Mouse (Mus musculus) brain, adult 2 months (tissue): ENCODE results near the gene Cfap65.

Source experiments
- DNase-seq: peaks from one replicate; pipeline ENCODE4 v3.0.0; 2011; ENCODE audit warnings: low read depth, low spot score

The Cfap65 gene

DNA sequence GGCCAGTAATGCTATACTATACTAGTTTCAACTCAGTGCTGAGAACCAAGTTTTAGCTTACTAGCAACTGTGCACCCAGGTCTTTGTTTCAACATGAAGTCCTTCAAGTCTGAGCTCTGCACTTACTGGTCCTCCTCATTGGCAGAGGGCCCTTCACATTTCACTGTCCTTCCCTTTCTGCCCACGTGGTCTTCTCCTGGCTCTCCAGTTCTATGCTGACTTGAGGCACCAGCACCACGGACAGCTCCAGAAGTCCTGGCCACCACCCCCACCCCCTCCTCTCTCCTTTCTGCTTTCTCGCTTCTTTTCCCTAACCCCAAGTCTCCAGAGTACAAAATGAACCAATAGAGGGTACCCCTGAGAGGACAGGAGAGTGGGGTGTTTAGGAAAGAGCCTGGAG lies 4.4 kb upstream of the Cfap65 start:
- no peak for DNase-seq

DNA sequence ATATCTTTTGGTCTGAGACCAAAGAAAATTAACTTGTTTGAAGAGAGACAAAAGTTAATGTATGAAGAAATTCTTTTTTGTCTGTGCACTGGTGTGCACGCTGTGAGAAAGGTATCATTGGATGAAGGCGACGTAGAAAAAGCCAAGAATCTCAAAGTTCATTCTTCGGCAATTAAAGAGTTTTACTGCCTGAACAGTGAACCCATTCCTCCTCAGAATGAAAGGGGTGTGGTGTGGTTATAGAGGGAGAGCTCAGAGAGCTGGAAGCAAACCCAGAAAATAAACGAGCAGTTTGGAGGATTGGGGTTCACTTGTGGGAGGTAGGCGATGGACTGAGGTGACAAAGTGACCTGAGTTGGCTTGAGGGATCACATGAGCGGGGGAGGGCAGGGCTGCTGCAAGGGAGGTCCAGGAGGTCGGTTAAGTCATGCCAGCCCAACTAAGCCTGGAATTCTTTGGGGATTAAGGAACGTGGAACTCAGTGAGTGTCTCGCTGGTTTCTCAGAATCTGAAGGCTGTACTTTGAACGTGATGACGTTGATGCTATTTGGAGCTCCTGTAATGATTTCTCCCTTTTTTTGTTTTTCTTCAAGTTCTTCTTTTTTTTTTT lies 927 bp upstream of the Cfap65 start:
- no peak for DNase-seq

GRCm38 (mm10) chr1:74927621-74928296 lies 7.6 kb downstream of the Cfap65 start:
- DNase-seq = no peak

- DNase-seq = peak; percentile 52
Measured at GRCm38 (mm10) chr1:74926721-74927120, 8.7 kb downstream of the Cfap65 start.

- DNase-seq = no peak
Measured at GRCm38 (mm10) chr1:74924464-74924863, 10.9 kb downstream of the Cfap65 start.

GRCm38 (mm10) chr1:74915706-74916105 lies 19.7 kb downstream of the Cfap65 start:
- no peak for DNase-seq

DNA sequence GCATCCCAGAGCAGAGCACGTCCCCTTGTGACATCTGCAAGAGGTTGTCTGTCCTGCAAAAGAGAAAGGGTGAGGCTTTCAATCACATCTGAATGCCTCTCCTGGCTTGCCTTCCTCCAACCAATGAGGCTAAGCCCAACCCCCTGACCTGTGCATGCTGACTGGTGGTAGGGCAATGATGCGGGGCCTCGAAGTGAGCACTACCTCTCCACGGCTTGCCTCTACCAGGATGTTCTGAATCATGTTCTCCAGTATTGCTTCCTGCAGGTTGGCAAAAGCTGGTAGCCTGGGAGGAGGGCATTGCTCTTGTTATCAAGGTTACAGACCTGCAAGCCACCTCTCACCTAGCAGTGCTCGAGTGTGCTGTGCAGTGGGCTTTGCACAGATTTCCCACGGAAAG lies 33.2 kb downstream of the Cfap65 start:
- no peak for DNase-seq

GRCm38 (mm10) chr1:74901686-74902085 lies 33.7 kb downstream of the Cfap65 start:
- peak; percentile 86 for DNase-seq

DNA sequence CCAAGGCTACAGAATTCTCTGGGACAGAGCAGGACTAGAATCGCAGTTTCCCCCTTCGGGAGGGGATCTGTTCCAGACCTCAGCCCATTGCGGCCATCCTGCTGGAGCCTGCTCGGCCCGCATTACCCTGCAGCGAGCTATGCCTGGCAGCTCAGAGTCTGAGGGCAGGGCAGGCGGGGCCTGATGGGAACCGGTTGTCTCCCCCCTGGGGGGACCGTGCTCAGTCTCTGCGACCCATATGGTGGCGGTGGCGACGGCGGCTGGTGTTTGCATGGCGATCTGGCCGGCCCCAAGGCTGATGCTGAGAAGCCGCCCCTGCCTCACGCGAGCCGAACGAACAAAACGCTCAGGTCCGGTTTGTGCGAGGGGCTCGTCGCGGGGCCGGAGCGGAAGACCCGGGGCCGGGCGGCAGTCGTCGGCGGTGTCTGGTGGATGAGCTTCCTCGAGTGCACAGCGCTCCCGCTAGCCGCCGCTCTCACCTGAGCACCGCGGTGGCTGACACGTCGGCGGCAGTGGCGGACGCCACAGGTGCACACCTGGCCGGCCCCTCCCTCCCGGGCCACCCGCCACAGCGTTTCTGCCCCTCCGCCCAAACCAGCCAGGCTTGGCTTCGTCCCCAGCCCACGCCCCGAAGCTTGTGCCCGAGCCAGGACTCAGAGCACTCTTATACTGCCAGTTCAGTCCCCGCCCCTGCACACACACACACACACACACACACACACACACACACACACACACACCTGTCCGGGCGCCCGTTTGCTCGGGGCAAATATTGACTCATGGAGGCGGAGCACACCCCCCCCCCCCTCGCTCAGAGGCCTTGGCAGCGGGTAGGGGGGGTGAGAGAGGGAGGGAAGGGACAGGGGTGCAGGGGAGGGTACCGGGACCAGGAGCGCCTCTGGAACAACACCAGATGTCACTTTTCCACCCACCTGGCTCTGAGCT lies 34.8 kb downstream of the Cfap65 start:
- DNase-seq = no peak

DNA sequence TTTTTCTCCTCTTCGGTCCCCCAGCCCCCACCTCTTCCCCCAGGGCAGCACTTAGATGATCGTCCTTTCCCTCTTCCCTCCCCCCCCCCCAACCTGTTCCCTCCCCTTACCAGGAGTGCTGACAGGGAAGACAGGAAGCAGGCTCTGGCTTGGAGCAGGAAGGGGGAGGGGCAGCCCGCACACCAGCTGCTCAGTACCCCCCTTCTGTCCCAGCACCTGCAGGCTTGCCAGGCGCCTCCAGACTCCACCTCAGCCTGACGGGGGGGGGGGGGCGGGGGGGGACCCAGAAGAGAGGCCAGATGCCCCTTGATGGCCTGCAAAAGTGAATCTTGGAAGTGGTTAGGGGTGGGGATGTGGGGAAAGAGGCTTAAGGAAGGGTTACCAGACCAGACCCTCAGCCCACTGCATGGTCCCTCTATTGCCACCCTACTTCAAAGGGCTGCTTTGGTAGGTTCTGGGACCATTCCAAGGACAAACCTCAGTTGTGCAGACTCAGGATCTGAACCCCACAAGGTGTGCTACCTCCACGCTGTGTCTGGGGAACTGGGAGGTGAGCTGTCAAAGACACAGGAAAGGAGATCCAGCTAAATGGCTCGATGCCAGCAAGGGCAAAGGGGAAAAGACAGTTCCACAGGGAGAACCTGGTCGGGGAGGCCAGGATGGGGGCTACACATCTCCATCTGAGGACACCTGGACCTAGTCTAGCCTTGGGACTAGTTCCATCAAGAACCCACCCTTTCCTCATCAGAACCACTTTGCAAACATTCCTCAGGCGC lies 36.6 kb downstream of the Cfap65 start:
- no peak for DNase-seq

GRCm38 (mm10) chr1:74897976-74898375 lies 37.4 kb downstream of the Cfap65 start:
- DNase-seq = no peak

DNA sequence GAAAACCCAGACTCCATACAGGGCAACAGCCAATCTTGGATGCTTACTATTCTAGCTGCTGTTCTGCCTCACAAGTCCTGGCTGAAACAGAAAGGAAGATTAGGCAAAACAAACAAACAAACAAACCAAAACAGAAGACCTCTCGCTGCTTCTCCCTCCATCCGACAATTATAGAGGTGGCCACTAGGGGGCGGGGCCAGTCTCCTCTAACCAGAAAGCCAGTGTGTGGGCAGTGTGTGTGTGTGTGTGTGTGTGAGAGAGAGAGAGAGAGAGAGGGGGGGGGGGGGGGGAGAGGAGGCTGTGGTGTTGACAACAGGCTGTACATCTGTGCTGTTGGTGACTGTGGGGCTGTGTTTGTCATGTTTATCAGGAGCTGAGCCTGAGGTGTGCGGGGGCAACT lies 40.4 kb downstream of the Cfap65 start:
- DNase-seq = peak; percentile 84

DNA sequence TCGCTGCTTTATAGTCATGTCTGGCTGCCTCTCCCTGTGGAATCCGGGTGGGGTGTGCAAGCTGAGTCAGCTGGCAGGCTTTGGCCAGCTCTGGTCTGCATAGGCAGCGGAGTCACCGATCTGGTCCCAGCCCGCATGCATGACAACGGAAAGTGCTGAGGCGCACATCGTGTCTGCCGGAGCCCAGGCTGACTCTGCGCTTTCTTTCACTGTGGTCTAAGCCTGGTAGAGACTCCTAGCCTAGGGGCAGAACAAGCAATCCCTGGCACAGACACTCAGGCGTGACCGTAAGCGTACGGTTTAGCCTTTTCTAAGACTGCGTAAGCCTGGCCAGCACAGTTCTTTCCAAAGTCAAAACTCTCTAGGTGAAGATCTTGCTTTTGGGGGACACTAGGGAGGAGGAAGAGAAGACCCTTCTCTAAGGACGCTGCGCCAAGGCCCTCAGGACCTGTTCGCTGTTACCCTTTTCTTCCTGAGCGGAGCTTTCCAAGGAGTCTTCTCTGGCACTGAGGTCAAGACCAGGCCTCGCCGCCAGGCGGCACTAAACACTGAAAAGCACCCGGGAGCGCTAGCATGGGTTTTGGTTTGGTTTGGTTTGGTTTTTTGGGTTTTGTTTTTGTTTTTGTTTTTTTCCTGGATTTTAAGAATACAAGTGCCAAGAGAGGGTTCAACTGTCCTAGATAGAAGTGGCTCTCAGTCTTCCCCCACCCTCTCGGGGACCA lies 42.1 kb downstream of the Cfap65 start, which contains the start of gene Cryba2:
Cryba2 (minus strand) TSS at position 10 of the 722 bp plus-strand sequence.
- DNase-seq = peak; percentile 71

DNA sequence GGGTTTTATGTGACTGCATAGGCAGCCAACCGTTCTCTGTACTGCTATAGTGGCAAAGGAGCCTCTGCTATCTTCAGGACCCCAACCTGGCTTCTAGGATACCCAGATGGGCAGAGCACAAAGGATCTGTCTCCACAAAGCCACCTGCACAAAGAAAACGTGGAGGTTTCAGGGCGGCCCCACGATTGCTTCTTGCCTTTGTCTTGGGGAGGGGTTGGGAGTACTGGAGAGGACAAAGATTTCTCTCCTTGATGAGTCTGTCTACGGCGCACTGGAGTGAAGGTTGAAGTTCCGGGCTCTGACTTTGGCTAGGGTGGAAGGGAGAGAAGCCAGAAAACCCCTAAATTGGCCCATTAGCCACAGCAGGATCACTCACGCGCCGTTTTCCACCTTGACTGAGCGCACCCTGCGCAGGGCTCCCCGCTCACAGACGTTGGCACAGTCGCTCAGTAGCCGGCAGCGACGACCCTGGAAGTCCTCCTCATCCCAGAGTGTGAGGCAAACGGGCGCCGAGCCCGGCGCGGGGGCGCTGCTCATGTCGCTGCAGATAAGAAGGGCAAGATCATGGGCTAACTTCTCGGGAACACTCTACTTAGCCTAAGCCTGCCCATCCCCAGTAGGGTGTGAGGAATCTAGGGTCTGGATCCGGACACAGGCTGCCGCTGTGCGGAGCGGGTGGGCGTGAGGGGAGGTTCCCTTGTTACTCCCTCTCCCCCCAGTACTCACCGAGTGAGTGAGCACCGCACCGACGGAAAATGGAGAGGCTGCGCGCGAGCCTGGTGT lies 42.9 kb downstream of the Cfap65 start:
- DNase-seq = no peak

DNA sequence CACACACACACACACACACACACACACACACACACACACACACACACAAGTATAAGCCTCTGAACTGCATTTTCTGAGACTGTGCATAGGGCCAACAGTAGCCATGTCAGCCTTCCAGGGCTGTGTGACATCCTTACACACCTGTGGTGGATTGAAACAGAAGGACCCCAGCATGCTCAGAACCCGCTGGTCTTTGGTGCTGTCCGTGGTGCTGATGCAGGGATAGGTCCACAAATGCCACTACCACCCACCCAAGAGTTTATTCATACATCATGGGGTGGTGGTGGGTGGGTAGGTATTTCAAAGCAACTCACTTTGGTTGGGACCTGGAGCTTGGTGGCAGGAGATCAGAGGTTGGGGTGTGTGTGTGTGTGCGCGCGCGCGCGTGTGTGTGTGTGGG lies 43.9 kb downstream of the Cfap65 start:
- DNase-seq = no peak

- no peak for DNase-seq
Measured at GRCm38 (mm10) chr1:74885369-74886042, 49.9 kb downstream of the Cfap65 start, which contains the start of gene Fev. Gene Fev (minus strand): TSS chr1:74885419.

GRCm38 (mm10) chr1:74884196-74885141 lies 50.9 kb downstream of the Cfap65 start:
- no peak for DNase-seq

DNA sequence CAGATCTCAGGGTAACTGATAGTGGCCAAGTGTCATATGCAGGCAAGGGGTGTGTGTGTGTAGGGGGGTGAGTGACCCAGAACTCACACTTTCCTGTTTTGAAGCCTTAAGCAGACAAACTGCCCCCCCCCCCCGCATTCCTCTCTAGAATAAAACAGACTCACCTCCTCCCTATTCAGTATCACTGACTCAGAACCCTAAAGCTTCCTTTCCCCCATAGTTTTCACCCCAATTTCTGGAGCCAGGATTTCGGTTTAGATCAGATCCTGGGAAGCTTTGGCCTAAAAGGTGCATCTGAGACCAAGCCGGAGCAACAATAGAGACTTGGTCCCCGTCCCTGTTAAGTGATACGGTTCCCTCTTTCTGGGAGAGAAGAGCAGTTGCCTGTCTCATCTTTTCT lies 52.0 kb downstream of the Cfap65 start:
- no peak for DNase-seq
